Mouse (Mus musculus) midbrain, postnatal 0 days (tissue): ENCODE measurements around the gene Adgrl2. TPM values are rescaled to one million over a fixed set of nuclear protein-coding genes. Genes with fewer than 3 reads are reported as not detected.

Source experiments
- ATAC-seq: fragments of 200-750 bp; cut with Nextera tagmentation; 2 replicates; pipeline ENCODE4 v1.8.0; 2017; ENCODE audit warnings: moderate number of reproducible peaks, mild to moderate bottlenecking, moderate TSS enrichment, moderate library complexity; ENCODE audit not compliant: low FRiP score
- DNase-seq: peaks from one replicate; pipeline ENCODE4 v3.0.0-alpha.2; 2015; ENCODE audit warnings: low spot score
- H3K27ac ChIP-seq: fragments of 300-500 bp; sonication (generic); 2 replicates; pipeline ENCODE4 v1.5.1; 2014; ENCODE audit warnings: low read depth, mild to moderate bottlenecking, low read length, mixed read lengths
- H3K27me3 ChIP-seq: fragments of 300-500 bp; sonication (generic); 2 replicates; pipeline ENCODE4 v1.6.1; 2014; ENCODE audit warnings: low read length, control low read depth, mixed read lengths; ENCODE audit not compliant: insufficient read depth
- H3K36me3 ChIP-seq: fragments of 300-500 bp; sonication (generic); 2 replicates; pipeline ENCODE4 v1.6.1; 2014; ENCODE audit warnings: low read length, control low read depth, mixed read lengths; ENCODE audit not compliant: insufficient read depth
- H3K4me1 ChIP-seq: fragments of 300-500 bp; sonication (generic); 2 replicates; pipeline ENCODE4 v1.6.1; 2014; ENCODE audit warnings: mild to moderate bottlenecking, control low read depth, antibody characterized with exemption, low read length, mixed read lengths; ENCODE audit not compliant: insufficient read depth
- H3K4me2 ChIP-seq: fragments of 300-500 bp; sonication (generic); 2 replicates; pipeline ENCODE4 v1.6.1; 2014; ENCODE audit warnings: low read depth, mild to moderate bottlenecking, low read length, mixed read lengths; ENCODE audit not compliant: poor library complexity, severe bottlenecking
- H3K4me3 ChIP-seq: fragments of 300-500 bp; sonication (generic); 2 replicates; pipeline ENCODE4 v1.5.1; 2014; ENCODE audit warnings: low read depth, mild to moderate bottlenecking, low read length, moderate library complexity
- H3K9ac ChIP-seq: fragments of 300-500 bp; sonication (generic); replicated peaks from 2 replicates; pipeline ENCODE4 v1.6.1; 2014; ENCODE audit warnings: mild to moderate bottlenecking, low read length, moderate library complexity, mixed read lengths; ENCODE audit not compliant: poor library complexity, severe bottlenecking
- H3K9me3 ChIP-seq: fragments of 300-500 bp; sonication (generic); 2 replicates; pipeline ENCODE4 v1.6.1; 2016; ENCODE audit warnings: low read length, control low read depth
- CTCF ChIP-seq: IDR thresholded peaks from 2 replicates; pipeline ENCODE4 v1.5.1; 2016; ENCODE audit warnings: antibody characterized with exemption, mild to moderate bottlenecking
- WGBS: fragments of 180-500 bp; shearing (Covaris S2); extraction: QIAGEN DNeasy Blood & Tissue Kit; methylation state at CpG from one replicate; pipeline ENCODE4 v1.1.7; 2014; 5-methylcytosine and 5-hydroxymethylcytosine counted together
- polyA plus RNA-seq: library from polyadenylated mRNA; unstranded; fragments of >200 nt; fragmentation: Nextera tagmentation; extraction: Ambion mirVana; gene quantifications from 2 replicates; pipeline ENCODE4 v1.2.1, GENCODE M21; 2015
- total RNA-seq: library from RNA; depleted of rRNA; stranded (reverse); fragments of >200 nt; gene quantifications from 2 replicates; pipeline ENCODE4 v1.2.3, GENCODE M21; 2014

Gene Adgrl2
- total and polyA plus RNA-seq, 2 experiments from 2014 or later, result 92.9 to 102 TPM

GRCm38 (mm10) chr3:148881431-148881830, 108.9 kb downstream of the Adgrl2 start:
- Histone ChIP-seq H3K9me3 (no peaks in the 10 kb centered on the region), H3K4me1 (0 out of 2 replicates have a peak, but pooled peaks cover 3% of the 10 kb centered on the region), H3K27ac (no peak overlapping the region), H3K36me3 (no peaks in the 10 kb centered on the region), H3K4me3 (no peak overlapping the region), H3K4me2 (no peak overlapping the region), H3K9ac (no peak overlapping the region), H3K27me3 (no peaks in the 10 kb centered on the region)
- ATAC-seq (no peak), DNase-seq (no peak)
- TF ChIP-seq CTCF, result no peak
- WGBS, result 90% methylated on average over 5 of the region's 5 CpGs

GRCm38 (mm10) chr3:148872563-148872962, 117.8 kb downstream of the Adgrl2 start:
- Histone ChIP-seq H3K27ac (no peak overlapping the region), H3K4me2 (no peak overlapping the region), H3K4me1 (no peaks in the 10 kb centered on the region), H3K9ac (no peak overlapping the region), H3K9me3 (no peaks in the 10 kb centered on the region), H3K4me3 (no peak overlapping the region), H3K36me3 (no peaks in the 10 kb centered on the region), H3K27me3 (no peaks in the 10 kb centered on the region)
- no peak for TF ChIP-seq CTCF
- DNase-seq (no peak), ATAC-seq (no peak)
- WGBS, result 70% methylated on average over 5 of the region's 5 CpGs

DNA sequence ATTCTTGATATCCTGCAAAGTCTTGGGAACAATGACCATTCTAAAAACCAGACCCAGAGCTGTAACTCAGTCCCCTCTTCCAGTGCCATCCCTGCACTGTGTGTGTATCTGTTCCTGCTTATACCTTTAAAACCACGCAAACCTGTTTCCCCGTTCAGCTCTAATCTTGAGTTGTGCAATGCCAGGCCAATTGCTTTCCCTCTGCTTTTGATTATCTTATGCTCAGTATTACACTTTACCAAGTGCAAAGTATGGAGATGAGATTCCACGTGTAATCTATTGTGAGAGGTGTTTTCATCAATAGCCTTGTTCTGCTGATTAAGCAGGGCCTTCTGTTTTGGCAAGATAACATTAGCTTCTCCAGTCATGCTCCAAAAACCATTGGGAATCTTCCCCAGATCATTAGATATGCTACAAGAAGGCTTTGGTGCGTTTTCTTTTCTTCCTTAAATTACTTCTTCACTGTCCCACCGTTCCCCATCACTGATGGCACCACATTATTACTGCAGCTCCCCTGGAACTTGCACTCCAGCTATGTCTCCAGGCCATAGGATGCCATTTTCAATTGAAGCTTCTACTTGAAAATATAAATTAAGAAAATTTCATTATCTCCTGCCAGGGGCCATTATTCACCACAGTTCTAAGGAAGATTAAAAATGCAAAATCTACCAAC, 118.4 kb downstream of the Adgrl2 start:
- Histone ChIP-seq H3K27ac (no peak overlapping the region), H3K4me2 (no peak overlapping the region), H3K36me3 (no peaks in the 10 kb centered on the region), H3K9me3 (no peaks in the 10 kb centered on the region), H3K4me3 (no peak overlapping the region), H3K9ac (no peak overlapping the region), H3K27me3 (no peaks in the 10 kb centered on the region), H3K4me1 (no peaks in the 10 kb centered on the region)
- 45% methylated on average over 5 of the region's 5 CpGs for WGBS
- ATAC-seq (no peak), DNase-seq (no peak)
- no peak for TF ChIP-seq CTCF

DNA sequence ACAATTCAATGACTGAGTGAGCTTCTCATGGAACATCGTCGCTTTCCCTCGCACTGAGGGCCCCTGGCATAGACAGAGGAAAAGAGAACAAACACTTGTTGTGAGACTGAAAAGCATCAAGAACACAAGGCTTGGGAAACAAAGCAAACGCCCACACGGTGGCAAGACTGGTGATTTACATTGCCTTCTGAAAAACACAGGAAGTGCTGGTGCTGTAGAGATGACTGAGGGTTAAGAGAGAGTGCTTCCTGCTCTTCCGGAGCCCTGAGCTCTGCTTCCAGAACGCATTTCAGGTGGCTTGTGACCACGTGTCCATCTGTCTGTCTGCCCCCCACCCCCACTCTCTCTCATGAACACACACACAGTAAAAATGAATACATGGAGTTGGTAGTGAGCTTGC, 122.7 kb downstream of the Adgrl2 start:
- Histone ChIP-seq H3K9me3 (no peaks in the 10 kb centered on the region), H3K4me1 (no peaks in the 10 kb centered on the region), H3K27ac (no peak overlapping the region), H3K4me3 (no peak overlapping the region), H3K4me2 (no peak overlapping the region), H3K27me3 (no peaks in the 10 kb centered on the region), H3K36me3 (no peaks in the 10 kb centered on the region), H3K9ac (no peak overlapping the region)
- no peak for ATAC-seq
- WGBS, result 40% methylated on average over 8 of the region's 8 CpGs
- no peak; the same call in 1 of the 2 replicates for TF ChIP-seq CTCF
- no peak for DNase-seq

GRCm38 (mm10) chr3:148866633-148867032, 123.7 kb downstream of the Adgrl2 start:
- WGBS, result 84% methylated on average over 5 of the region's 5 CpGs
- DNase-seq (no peak), ATAC-seq (no peak)
- Histone ChIP-seq H3K36me3 (no peaks in the 10 kb centered on the region), H3K4me1 (no peaks in the 10 kb centered on the region), H3K9ac (no peak overlapping the region), H3K4me2 (no peak overlapping the region), H3K9me3 (no peaks in the 10 kb centered on the region), H3K27me3 (no peaks in the 10 kb centered on the region), H3K27ac (no peak overlapping the region), H3K4me3 (no peak overlapping the region)
- no peak for TF ChIP-seq CTCF

DNA sequence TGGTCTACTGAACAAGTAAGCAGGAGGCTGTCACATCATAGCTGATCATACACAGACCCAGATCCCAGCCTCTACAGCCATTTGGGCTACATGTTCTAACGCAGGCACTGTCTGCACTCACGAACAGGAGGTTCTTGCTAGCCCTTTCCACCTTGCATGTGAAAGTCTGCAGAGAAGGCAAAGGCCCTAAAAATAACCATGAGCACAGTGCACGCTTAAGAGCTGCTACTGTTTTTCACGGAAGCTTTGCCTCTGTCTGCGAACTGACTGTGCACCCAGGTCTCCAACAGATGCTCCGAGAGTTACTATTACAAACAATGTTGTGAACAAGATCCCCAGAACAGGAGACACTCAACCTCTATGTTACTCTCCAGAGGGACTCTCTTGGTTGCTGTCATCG, 124.3 kb downstream of the Adgrl2 start:
- no peak overlapping the region for H3K9ac ChIP-seq
- H3K27ac ChIP-seq, result no peak overlapping the region; the same call in 1 of the 2 replicates
- no peaks in the 10 kb centered on the region for H3K36me3 ChIP-seq
- no peaks in the 10 kb centered on the region for H3K9me3 ChIP-seq
- H3K4me1 ChIP-seq, result no peaks in the 10 kb centered on the region
- no peak overlapping the region for H3K4me2 ChIP-seq
- no peaks in the 10 kb centered on the region for H3K27me3 ChIP-seq
- no peak overlapping the region for H3K4me3 ChIP-seq
- no peak for ATAC-seq
- no peak for TF ChIP-seq CTCF
- no peak for DNase-seq
- 93% methylated on average over 7 of the region's 7 CpGs for WGBS
